Mouse (Mus musculus) small intestine, adult 2 months (tissue): ENCODE measurements around the gene Vmn1r191. TPM values are rescaled to one million over a fixed set of nuclear protein-coding genes. Genes with fewer than 3 reads are reported as not detected.
"Not testable (repeated sequence)": the region's sequence is repeated elsewhere in the genome, so short reads cannot be mapped to it uniquely, and the experiment has no call there.

Experiments used
- H3K27ac ChIP-seq: fragments of 200-500 bp; 2 replicates; pipeline ENCODE4 v1.5.1; 2012; ENCODE audit warnings: low read depth, low read length, control low read depth, inconsistent platforms; ENCODE audit not compliant: insufficient read depth
- H3K27me3 ChIP-seq: fragments of 200-500 bp; 2 replicates; pipeline ENCODE4 v1.6.1; 2012; ENCODE audit warnings: mild to moderate bottlenecking, moderate library complexity, low read length, inconsistent platforms; ENCODE audit not compliant: control insufficient read depth, insufficient read depth
- H3K36me3 ChIP-seq: fragments of 200-500 bp; 2 replicates; pipeline ENCODE4 v1.6.1; 2012; ENCODE audit warnings: mild to moderate bottlenecking, low read length, control low read depth, inconsistent platforms; ENCODE audit not compliant: control insufficient read depth, insufficient read depth
- H3K4me1 ChIP-seq: fragments of 200-500 bp; 2 replicates; pipeline ENCODE4 v1.6.1; 2012; ENCODE audit warnings: low read length, inconsistent platforms, mixed read lengths; ENCODE audit not compliant: control insufficient read depth, insufficient read depth, insufficient read length
- H3K4me3 ChIP-seq: fragments of 200-500 bp; 2 replicates; pipeline ENCODE4 v1.5.1; 2012; ENCODE audit warnings: low read depth, mild to moderate bottlenecking, control low read depth, inconsistent platforms, low read length, moderate library complexity
- CTCF ChIP-seq: fragments of 200-500 bp; IDR thresholded peaks from 2 replicates; pipeline ENCODE4 v1.5.1; 2012; ENCODE audit warnings: low read depth, mild to moderate bottlenecking, control low read depth, inconsistent platforms, low read length, moderate library complexity, mixed read lengths; ENCODE audit not compliant: insufficient replicate concordance, insufficient read length; ENCODE audit errors: extremely low read depth
- POLR2A ChIP-seq: fragments of 200-500 bp; IDR thresholded peaks from 2 replicates; pipeline ENCODE4 v1.6.1; 2012; ENCODE audit warnings: low read depth, mild to moderate bottlenecking, control low read depth, inconsistent platforms, low read length, moderate library complexity
- WGBS: fragments of 180-500 bp; shearing (Covaris S2); methylation state at CpG from one replicate; pipeline ENCODE4 v1.1.7; 2018; 5-methylcytosine and 5-hydroxymethylcytosine counted together
- polyA plus RNA-seq: library from polyadenylated mRNA; depleted of rRNA; stranded (reverse); fragments of >200 nt; gene quantifications from 2 replicates; pipeline ENCODE4 v1.2.3, GENCODE M21; 2012; rRNA removed

Vmn1r191 gene
- not detected in 2 replicates for polyA plus RNA-seq

DNA sequence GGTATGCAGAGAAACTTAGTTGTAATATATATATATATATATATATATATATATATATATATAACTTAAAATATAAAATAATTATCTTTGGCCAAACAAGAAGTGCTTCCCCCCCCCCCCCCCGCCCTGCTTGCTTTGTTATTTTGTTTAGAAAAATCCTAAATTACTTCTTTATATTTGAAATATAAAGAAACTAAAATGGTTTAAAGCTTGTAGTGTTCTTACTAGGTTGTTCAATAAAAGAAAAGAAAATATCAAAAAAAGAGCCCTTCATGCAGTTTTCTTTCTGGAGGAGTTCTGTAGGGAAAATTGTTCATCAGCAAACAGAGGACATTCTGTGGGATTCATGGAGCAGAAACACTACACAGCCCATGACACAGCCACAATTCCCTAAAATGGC is at the start of gene Vmn1r191:
Vmn1r191 (minus strand) TSS at position 101 of the 400 bp plus-strand sequence.
- no peaks in the 10 kb centered on the region for H3K27me3 ChIP-seq
- WGBS: 76% methylated on average over 1 of the region's 1 CpGs
- TF ChIP-seq POLR2A (no peak), CTCF (no peak)

GRCm38 (mm10) chr13:22223060-22223459 is 39.3 kb upstream of the Vmn1r191 start, which contains the start of gene Vmn1r193:
TSS of gene Vmn1r193 (minus strand) at chr13:22223160.
- not testable (repeated sequence) for H3K27ac ChIP-seq, H3K4me1 ChIP-seq, H3K27me3 ChIP-seq, H3K4me3 ChIP-seq, H3K36me3 ChIP-seq
- 87% methylated on average over 1 of the region's 1 CpGs for WGBS

More for the DNA sequence above, at the start of gene Vmn1r191:
- H3K36me3 ChIP-seq: no peaks in the 10 kb centered on the region
- no peak within 1 kb of the TSS for H3K27ac ChIP-seq
- H3K4me3 ChIP-seq: no peak within 1 kb of the TSS
- H3K4me1 ChIP-seq: no peaks in the 10 kb centered on the region

GRCm38 (mm10) chr13:22192756-22193155 is 9.0 kb upstream of the Vmn1r191 start:
- H3K27me3 ChIP-seq, H3K27ac ChIP-seq, H3K4me1 ChIP-seq, H3K36me3 ChIP-seq, H3K4me3 ChIP-seq: not testable (repeated sequence)
- 84% methylated on average over 3 of the region's 3 CpGs for WGBS

- no peak within 1 kb of the TSS for H3K4me3 ChIP-seq
- H3K27me3 ChIP-seq: no peaks in the 10 kb centered on the region
- H3K27ac ChIP-seq: peak within 1 kb of the TSS; percentile 41
- no peak for TF ChIP-seq CTCF
- no peak for TF ChIP-seq POLR2A
- H3K4me1 ChIP-seq: no peaks in the 10 kb centered on the region; the same call in 1 of the 2 replicates
- H3K36me3 ChIP-seq: no peaks in the 10 kb centered on the region
Measured at GRCm38 (mm10) chr13:22191041-22191440, 7.3 kb upstream of the Vmn1r191 start, which contains the start of gene Vmn1r192. TSS of gene Vmn1r192 (minus strand) at chr13:22191141.

DNA sequence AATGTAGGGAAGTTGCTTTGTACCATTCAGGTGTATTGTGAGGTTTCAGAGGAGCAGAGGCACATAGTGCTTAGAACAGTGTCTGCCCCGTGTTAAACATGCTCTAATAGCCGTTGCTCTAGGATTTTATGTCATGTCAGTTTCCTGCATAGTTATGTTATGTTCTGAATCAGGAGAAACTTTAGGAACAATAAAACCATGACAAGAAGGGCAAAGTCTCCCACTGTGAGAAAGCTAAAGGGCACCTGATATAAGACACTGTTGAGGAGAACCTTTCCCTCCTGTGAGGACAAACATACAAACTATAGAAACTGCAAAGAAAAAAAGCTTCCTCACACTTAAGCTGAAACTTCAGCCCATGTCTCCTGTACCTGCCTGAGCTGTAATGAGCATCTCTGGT is 6.6 kb upstream of the Vmn1r191 start:
- Histone ChIP-seq H3K4me1 (no peaks in the 10 kb centered on the region; the same call in 1 of the 2 replicates), H3K4me3 (no peak overlapping the region), H3K27me3 (no peaks in the 10 kb centered on the region), H3K36me3 (no peaks in the 10 kb centered on the region), H3K27ac (peak overlapping the region; percentile 41)
- TF ChIP-seq POLR2A (no peak), CTCF (no peak)
- 12% methylated on average over 2 of the region's 2 CpGs for WGBS

GRCm38 (mm10) chr13:22189313-22189712 is 5.5 kb upstream of the Vmn1r191 start:
- H3K27me3 ChIP-seq: no peaks in the 10 kb centered on the region
- H3K4me3 ChIP-seq: no peak overlapping the region
- H3K4me1 ChIP-seq: no peaks in the 10 kb centered on the region; the same call in 1 of the 2 replicates
- no peak for TF ChIP-seq CTCF
- TF ChIP-seq POLR2A: no peak
- no peak overlapping the region for H3K27ac ChIP-seq
- H3K36me3 ChIP-seq: no peaks in the 10 kb centered on the region
- 32% methylated on average over 2 of the region's 2 CpGs for WGBS

- Histone ChIP-seq H3K36me3 (no peaks in the 10 kb centered on the region), H3K27me3 (no peaks in the 10 kb centered on the region), H3K4me1 (0 out of 2 replicates have a peak, but pooled peaks cover 2% of the 10 kb centered on the region), H3K4me3 (no peak overlapping the region), H3K27ac (0 out of 2 replicates have a peak overlapping the region, but pooled peaks have one; percentile 65)
- TF ChIP-seq CTCF (no peak), POLR2A (no peak)
- 74% methylated on average over 15 of the region's 15 CpGs for WGBS
Measured at GRCm38 (mm10) chr13:22168416-22168815, 15.4 kb downstream of the Vmn1r191 start.

DNA sequence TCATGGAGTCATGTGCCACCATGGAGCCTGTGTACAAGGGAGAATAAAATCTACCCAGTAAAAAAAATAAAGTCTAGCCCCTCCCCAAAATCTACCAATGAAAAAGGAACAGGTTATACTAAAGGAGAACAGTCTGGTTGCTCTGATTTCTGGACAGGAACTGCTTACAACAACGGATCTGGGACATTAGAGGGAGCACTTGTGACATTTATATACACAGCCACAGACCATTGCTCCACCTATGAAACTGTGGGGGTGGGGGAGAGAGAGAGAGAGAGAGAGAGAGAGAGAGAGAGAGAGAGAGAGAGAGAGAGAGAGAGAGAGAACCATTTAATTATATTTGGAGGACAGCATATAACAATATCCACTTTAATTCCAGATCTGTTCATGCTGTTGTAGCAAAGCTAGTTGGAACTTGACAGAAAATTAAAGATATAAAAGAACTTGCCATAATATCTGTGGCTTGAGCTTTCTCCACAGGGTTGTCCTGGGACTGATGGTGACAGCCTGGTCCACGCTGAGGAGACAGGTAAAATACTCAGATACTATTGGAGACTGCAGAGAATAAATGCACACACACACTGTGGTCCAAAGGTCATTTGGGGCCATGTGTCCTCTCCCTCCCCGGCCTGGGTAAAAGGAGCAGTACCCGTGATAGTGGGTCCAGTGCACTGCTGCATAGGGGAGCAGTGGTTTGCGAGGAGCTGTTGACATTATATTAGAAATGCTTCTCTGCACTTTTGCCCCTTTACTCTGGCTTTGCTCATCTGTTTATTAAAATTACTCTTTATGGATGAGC is 47.1 kb downstream of the Vmn1r191 start:
- H3K27me3 ChIP-seq, H3K4me1 ChIP-seq, H3K36me3 ChIP-seq, H3K4me3 ChIP-seq, H3K27ac ChIP-seq: not testable (repeated sequence)
- WGBS: 29% methylated on average over 5 of the region's 5 CpGs

Other genes with a start within 250 kb of the Vmn1r191 start
- gene Zfp184, start 238.9 kb downstream of the Vmn1r191 start, polyA plus RNA-seq: 0.13 and 0.23 TPM in 2 replicates
- not detected in 2 replicates for gene Pom121l2, start 202.8 kb downstream of the Vmn1r191 start, polyA plus RNA-seq
- gene Prss16, start 174.2 kb downstream of the Vmn1r191 start, polyA plus RNA-seq: 1.2 and 2.0 TPM in 2 replicates
- 106 and 238 TPM in 2 replicates for gene Hist1h2ah, start 148.4 kb downstream of the Vmn1r191 start, polyA plus RNA-seq
- gene Hist1h2bk, start 148.1 kb downstream of the Vmn1r191 start, polyA plus RNA-seq: 34.9 and 41.4 TPM in 2 replicates
- 6.3 and 10.1 TPM in 2 replicates for gene Hist1h4i, start 142.6 kb downstream of the Vmn1r191 start, polyA plus RNA-seq
- gene Hist1h2ag, start 141.0 kb downstream of the Vmn1r191 start, polyA plus RNA-seq: 22.6 and 24.8 TPM in 2 replicates
- 16.9 and 21.2 TPM in 2 replicates for gene Hist1h2bj, start 140.8 kb downstream of the Vmn1r191 start, polyA plus RNA-seq
- not detected in 2 replicates for gene Vmn1r188, start 99.5 kb downstream of the Vmn1r191 start, polyA plus RNA-seq
- not detected in 2 replicates for gene Vmn1r189, start 78.1 kb downstream of the Vmn1r191 start, polyA plus RNA-seq
- gene Vmn1r192, start 7.2 kb upstream of the Vmn1r191 start, polyA plus RNA-seq: not detected in 2 replicates
- not detected in 2 replicates for gene Vmn1r193, start 39.2 kb upstream of the Vmn1r191 start, polyA plus RNA-seq
- not detected in 2 replicates for gene Vmn1r194, start 60.2 kb upstream of the Vmn1r191 start, polyA plus RNA-seq
- gene Vmn1r195, start 86.6 kb upstream of the Vmn1r191 start, polyA plus RNA-seq: not detected in 2 replicates
- gene Vmn1r196, start 106.0 kb upstream of the Vmn1r191 start, polyA plus RNA-seq: not detected in 2 replicates
- gene Vmn1r197, start 140.6 kb upstream of the Vmn1r191 start, polyA plus RNA-seq: not detected in 2 replicates
- gene Vmn1r198, start 166.4 kb upstream of the Vmn1r191 start, polyA plus RNA-seq: not detected in 2 replicates
- not detected in 2 replicates for gene Vmn1r199, start 195.8 kb upstream of the Vmn1r191 start, polyA plus RNA-seq
- gene Vmn1r200, start 206.4 kb upstream of the Vmn1r191 start, polyA plus RNA-seq: not detected in 2 replicates